Mouse (Mus musculus): Measurements from ENCODE around the gene Arhgef25.
"Not testable (repeated sequence)": the region's sequence is repeated elsewhere in the genome, so short reads cannot be mapped to it uniquely, and the experiment has no call there.

Arhgef25 gene

DNA sequence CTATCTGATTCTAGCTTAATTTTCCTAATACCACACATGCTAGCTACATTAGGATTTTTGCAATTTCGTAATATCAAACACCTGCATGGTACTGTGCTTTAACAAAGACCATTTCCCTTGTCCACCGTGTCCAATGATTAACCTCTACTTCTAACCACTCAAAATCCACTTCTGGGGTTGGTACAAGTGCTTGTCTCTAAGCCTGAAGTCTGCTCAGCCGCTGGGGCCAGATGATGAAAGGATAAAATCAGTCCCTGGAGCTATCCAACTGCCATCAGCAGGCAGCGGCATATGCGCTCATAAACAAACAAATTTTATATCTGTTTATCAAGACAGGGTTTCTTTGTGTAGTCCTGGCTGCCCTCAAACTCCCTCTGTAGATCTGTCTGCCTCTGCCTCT lies 14.7 kb upstream of the Arhgef25 start:
- in situ Hi-C loops (cut with MboI, MseI), result no loop called here

DNA sequence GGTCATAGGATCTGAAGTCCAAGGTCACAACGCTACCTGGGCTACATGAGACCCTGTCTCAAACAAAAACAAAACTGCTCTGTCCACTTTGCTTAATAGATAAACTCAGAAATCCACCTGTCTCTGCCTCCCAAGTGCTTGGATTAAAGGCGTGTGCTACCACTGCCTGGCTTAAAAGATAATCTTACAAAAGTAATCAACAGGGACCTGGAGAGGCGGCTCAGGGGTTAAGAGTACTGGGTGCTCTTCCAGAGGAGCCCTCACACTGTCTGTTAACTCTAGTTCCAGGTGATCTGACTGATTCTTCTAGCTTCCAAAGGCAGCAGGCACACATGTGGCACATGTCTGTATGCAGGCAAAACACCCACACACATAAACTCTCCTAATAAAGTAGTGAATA lies 13.2 kb upstream of the Arhgef25 start:
- in situ Hi-C loops (cut with MboI, MseI), result no loop called here

DNA sequence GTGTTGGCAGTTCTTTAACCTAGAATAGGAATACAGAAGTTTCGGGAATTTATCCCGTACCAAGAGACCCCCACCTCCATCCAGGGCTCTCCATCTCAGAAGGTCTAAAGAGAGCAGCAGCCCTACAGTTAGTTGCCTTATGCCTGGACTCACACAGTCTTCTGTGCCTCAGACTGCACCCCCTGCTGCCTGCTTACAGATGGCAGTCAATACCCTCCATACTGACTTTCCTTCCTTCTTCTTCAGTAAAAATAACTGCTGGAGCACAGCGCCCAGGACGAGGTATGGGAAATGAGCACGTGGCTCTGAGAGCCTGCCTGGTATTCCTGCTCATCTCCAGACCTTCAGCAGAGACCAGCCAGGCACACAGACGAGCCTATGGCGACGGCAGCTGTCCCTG lies 10.4 kb upstream of the Arhgef25 start:
- in situ Hi-C loops (cut with MboI, MseI), result no loop called here

DNA sequence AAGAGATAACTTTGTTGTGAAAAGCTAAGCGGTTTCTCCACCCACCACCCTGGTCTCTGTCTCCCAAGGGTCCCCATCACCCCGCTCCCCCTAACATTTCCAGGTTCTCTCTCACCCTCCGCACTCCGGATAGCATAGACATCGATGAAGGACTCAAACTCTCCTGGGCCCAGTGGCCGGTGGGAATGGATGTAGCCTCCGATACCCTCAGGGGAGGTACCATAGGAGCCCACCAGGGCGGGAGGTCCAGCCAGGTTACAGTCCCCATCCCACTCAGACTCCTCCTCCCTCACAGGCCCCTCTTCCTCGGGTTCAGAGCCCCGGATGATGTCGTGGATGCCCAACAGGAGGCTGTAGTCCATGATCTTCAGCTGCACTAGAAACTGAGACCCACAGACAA lies 9.6 kb upstream of the Arhgef25 start:
- in situ Hi-C loops (cut with MboI, MseI), result no loop called here

DNA sequence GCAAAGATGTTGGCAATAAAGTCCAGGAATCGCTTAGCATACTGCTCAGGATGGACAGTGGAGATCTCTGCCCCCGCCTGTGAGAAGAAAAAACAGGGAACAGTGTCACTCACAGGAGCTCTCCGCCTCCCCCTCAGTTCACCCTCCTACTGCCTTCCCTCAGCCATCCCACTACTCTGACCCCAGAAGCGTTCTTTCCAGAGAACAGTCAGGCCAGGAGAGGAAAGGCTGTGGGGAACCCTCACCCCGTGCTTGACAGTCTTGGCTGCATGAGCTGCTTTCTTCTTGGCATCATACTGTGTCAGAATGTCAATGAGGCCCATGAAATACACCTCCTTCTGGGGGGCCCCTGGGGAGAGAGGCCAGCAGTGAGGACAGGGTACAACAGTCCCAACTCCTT lies 9.2 kb upstream of the Arhgef25 start:
- in situ Hi-C loops (cut with MboI, MseI), result no loop called here

DNA sequence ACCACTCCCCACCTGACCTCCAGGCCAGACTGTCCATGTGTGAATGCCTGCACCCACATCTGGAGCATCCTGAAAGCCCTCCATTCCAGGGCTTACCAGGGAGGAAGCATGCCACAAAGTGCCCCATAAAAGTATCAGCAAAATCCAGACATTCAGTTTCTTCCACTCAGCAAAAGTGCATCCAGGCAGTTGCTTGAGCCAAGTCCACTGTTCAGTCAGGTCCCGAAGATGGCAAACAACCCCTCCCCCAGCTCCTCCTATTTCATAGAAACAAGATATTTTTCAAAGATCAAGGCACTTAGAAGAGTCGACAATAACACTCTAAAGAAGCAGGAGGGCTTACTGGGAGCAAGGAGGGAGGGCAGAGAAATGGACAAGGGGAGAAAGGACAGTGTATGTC lies 8.6 kb upstream of the Arhgef25 start:
- in situ Hi-C loops (cut with MboI, MseI), result no loop called here

DNA sequence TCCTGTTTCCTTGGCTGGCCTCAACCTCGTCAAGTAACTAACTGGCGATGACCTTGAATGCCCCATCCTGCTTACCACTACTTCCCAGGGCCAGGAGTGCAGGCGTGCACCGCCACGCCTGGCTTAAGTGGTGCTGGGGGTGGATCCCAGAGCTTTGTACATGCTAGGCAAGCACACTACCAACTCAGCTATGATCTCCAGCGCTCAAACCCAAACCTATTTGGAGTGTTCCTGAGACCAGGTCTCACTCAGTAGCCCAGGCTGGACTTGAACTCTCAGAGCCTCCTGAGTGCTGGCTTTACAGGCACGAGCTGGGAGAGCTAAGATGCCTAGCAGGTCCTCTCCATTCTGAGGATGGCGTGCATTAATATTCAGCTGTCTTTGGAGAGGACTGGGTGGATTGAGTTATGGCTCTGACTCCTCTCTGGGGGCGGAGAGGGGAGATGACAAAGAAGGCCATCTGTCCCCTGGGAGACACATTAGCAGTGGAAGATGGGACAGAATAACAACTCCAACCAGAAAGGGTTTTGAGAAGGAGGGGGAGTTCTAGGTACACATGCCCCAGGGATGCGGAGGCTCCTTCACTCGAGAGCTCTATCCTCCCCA lies 7.7 kb upstream of the Arhgef25 start:
- in situ Hi-C loops (cut with MboI, MseI), result no loop called here

DNA sequence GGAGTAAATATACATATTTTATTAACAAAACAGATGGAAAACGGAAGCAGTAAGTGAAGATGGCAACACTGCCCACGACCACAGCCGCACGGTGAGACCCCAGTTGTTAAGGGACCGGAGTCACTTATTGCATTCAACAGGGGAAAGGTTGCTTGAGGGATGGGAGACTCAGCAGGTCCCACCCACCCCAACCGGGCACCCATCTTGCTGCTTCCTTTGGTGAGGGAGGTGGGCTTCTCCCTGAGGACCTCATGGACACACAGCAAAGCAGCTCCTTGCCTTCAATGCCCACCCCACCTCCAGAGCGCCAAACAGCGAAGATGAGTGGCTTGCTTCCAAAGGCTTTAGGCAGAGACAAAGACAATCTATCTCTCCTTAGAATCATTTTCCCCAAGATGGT lies 7.2 kb upstream of the Arhgef25 start:
- in situ Hi-C loops (cut with MboI, MseI), result no loop called here

DNA sequence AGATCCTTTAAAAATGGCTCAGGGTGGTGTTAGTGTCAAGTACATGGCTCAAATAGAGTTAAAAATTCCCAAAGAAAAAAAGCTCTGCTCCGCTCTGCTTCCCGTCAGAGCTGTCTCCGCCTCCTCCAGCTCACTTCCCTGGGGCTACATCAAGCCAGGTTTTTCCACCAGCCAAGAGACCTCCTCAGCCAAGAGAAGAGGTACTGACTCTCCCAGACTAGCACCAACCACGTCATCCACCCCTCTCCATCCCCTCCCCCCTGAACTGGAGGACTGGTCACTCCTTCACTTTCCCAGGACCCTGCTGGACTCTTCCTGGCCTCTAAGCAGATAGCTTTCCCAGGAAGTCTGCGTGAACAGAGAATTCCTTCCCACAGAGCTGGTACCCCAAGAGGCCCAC lies 6.5 kb upstream of the Arhgef25 start:
- in situ Hi-C loops (cut with MboI, MseI), result no loop called here

DNA sequence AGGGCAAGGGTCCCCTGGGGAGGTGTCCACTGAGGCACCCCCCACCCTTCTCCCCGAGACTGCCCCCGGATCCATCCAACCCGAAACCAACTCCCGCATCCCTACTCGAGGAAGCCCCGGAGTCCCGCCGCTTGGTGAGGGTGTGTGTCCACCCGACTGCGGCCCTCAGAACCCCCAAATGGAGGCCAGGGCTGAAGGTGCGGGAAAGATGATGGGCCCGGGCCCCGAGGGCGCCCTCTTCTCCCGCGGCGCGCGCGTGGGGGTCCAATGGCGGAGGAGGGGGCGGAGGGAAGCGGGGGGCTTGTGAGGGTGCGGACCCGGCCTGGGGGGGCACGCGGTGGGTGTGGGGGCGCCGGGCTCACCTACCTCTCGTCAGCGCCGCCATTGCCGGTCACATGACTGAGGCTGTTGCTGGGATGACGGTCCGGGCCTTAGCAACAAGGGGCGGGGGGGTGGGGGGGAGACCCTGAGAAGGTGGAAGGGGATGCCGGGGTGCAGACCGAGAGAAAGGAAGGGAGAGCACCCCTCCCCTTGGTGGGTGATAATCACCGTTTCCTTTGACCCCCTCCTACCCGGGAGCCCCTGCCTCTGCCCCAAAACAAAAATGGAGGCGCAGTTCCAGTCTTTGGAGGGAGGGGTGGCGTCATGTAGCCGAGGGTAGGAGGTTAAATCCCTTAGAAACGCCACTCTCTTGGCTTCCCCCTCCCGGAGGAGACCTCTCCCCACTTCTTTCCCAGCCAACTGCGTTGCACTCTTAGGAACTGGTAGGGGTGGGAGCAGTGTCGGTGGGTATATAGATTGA lies 5.6 kb upstream of the Arhgef25 start, which contains the start of gene Dtx3:
TSS of gene Dtx3 (minus strand) at position 401 of the 802 bp plus-strand sequence.
- in situ Hi-C loops (cut with MboI, MseI), result no loop called here

DNA sequence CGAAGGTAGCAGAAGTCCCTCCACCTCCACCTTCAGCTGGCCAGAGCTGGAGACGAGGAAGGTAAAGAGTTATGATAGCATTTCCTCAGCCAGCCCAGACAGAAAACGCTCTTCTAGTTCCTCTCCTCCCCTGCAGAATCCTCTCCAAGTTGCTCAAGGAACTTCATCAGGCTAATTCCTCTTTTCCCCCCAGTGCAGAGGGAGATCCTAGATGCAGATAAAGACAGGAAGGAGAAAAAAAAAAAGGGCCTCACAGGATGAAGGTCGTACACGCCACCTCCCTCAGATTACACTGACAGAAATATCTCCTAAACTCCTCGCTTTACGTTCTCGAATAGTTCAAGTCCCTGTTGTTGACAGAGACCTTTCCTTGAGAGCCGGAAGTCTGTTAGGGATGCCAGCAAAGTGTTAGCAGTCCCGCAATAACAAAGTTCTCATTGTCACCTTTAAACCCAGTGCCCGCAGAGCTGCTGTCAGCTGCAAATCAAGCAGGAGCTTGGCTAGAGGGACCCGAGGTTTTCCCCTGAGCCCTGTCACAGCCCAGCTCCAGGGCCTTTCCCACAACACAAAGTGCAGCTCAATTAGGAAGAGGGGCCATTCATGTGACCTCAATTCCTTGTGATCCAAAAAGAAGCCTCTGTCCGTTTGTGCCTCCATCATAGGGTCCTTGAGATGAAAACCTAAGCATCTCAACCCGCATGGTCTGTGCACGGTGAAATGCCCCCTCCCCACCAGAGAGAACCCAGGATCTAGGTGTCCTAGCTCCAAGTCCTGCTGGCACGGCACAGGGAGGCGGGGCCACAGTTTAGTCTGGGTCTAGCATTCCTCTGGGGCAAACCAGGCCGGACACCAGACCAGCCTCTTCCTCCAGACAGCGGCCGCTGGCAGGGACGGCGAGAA lies 4.8 kb upstream of the Arhgef25 start:
- in situ Hi-C loops (cut with MboI, MseI), result no loop called here

DNA sequence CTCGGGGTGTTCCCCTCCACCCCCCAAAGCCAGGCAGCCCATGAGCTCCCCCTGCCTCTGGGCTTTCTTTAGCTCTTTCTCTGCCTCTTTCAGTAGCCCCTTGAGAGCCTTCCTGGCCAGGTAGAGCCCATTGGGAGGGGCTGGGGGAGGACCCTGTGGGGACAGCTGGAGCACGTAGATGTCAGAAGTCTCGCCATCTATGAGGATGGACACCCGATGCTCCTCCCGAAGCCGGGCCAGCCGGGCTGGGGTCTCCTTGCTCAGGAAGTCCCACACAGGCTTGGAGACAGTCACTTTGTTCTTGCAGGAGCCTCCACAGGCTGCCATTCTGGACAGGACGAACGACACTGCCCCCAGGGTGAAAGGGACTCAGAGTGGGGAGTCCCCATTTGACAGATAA lies 3.1 kb upstream of the Arhgef25 start:
- in situ Hi-C loops (cut with MboI, MseI), result no loop called here

DNA sequence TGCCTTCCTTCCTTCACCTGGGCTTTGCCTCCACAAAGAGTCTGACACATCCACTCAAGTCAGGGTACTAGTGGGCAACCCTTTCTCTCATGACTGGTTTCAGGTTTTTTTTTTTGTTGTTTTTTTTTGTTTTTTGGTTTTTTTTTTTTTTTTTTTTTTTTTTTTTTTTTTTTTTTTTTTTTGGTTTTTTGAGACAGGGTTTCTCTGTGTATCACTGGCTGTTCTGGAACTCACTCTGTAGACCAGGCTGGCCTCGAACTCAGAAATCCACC lies 2.1 kb upstream of the Arhgef25 start:
- in situ Hi-C loops (cut with MboI, MseI), result not testable (repeated sequence)

DNA sequence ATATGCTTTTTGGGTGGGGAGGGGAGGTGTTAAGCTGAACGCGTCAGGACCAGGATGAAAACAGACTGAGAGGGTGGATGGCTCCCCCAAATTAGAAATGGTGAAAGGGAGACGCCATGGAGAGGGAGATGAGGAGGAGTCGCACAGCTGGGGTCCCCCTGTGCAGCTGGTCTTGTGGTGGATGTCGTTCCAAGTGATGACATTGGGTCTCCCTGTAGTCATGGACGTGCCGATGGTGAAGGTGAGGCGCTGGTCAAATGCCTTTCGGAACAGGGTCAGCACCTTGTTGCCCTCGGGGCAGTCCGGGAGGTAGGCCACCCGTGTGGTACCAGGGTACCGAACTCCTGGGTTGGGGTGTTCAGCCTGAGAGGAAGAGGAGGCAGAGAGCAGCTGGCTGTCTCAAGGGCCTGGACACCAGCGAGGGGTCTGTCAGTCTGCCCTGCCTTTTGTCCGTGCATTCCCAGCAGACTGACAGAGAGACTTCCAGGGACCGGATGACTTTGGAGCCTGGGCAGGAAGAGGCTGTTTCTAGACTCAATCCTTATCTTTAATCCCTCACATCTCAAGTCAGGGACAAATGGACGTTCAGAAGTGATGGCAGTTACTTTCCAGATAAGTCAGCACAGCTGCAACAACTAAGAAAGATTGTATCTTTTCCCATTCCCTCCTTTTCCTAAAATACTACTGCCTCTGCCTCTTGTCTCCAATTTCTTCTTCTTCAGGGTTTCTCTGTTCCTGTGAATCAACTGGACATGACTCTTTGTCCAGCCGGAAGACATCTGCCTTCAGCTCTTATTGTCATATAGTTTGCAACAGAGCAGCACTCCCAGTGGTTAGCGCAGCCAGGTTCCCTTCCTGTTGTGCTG lies 1.5 kb upstream of the Arhgef25 start:
- in situ Hi-C loops (cut with MboI, MseI), result no loop called here

DNA sequence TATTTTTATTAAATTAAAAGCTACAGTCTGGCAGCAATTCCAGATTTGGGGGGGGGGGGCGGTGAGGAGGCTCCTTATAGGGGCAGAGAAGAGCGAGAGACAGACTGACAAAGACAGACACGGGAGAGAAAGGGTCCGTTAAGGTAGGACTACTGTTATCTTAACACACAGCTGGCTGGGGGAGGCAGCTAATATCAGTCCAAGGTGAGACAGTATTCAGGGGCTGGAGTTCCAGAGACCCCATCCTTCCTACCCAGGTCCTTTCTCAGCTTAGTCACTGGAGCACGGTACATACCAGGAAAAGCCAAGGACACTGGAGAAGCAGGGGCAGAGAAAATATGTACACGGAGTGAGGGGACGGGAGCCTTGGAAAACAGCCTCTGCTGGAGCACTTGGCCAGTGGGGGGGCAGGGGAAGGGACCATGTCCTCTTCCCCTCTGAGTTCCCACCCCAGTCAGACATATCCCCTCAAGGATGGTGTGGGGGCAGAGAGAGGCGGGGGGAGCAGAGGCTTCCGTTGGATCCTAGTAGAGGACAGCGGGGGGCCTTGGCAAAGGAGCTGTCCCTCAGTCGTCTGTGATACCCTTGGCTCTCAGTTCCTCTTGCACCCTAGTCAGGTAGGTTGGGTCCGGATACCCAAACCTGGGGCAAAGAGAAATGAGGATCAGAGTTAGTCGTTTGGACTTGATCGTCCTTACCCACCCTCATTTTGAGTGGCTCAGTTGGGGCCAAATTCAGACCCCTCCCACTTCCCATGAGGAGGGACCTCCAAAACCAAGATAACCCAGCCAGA lies 711 bp upstream of the Arhgef25 start:
- in situ Hi-C loops (cut with MboI, MseI), result no loop called here

DNA sequence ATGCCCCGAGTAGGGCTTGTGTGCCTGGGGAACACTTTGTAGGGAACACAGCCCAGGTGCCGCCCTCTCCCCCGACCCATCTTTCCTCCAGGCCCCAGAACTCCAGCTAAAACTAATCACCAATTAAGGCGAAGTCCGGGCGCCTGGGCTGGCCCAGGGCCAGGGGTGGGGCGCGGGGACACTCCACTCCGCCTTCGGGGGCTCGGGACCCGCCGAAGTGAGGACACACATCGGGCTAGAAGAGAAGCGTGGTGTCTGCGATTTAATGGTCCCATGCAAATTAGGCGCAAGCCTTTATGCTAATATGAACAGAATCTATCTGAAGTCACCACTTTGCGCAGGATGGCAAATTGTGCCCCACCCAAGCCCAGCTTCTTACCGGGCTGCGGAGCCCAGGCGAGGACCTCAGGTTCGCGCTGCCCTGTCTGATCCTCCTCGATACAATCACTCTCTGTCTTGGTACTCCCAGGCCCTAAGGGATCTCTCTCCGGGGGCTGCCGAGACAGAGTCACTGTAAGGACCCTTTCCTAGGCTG lies 700 bp downstream of the Arhgef25 start:
- in situ Hi-C loops (cut with MboI, MseI), result no loop called here

DNA sequence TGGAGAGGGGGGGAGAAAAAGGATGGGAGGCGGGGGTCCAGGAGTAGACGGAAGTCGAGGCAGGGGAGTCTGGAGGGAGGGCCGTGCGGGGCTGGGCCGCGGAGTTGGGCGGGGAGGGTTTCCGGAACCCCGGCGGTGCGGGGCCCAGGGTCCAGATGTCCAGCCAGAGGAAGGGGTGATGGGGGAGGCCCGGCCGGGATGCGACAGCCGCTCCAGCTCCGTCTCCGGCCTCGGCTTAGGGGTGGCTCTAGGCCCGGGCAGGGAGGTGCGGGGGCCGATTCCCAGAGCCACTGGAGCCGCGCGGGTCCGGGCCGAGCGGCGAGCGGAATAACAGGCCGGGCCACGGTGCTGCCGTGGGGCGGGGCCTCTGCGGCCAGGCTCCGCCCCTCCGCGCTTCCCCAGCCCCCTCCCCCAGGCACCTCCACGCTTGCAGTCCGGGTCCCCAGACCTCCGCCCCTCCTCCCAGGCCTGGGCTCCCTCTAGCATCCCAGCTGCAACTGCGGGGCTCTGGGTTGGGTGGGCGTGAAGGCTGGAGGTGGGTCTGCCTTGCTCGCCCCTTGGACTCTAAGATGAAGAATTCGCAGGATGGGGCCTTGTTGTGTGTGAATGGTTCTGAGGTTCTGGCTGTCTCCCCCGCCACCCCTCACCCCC lies 1.3 kb downstream of the Arhgef25 start:
- in situ Hi-C loops (cut with MboI, MseI), result no loop called here

DNA sequence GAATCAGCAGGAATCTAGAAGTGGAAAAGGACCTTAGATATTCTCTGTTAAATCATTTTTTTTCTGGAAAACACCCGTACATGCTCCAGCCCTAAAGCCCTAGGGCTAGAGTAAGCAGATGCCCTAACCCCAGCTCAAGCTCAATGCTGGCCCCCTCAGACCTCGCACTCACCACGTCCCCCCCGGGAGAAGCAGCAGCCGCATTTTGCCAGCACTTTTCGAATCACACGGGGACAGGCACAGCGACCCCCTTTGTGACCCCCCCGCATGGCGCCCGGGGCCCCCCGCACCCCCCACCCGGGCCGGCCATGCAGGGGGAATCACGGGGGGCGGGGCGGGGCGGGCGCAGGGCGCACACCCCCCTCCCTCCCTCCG lies 1.8 kb downstream of the Arhgef25 start:
- in situ Hi-C loops (cut with MboI, MseI), result no loop called here

DNA sequence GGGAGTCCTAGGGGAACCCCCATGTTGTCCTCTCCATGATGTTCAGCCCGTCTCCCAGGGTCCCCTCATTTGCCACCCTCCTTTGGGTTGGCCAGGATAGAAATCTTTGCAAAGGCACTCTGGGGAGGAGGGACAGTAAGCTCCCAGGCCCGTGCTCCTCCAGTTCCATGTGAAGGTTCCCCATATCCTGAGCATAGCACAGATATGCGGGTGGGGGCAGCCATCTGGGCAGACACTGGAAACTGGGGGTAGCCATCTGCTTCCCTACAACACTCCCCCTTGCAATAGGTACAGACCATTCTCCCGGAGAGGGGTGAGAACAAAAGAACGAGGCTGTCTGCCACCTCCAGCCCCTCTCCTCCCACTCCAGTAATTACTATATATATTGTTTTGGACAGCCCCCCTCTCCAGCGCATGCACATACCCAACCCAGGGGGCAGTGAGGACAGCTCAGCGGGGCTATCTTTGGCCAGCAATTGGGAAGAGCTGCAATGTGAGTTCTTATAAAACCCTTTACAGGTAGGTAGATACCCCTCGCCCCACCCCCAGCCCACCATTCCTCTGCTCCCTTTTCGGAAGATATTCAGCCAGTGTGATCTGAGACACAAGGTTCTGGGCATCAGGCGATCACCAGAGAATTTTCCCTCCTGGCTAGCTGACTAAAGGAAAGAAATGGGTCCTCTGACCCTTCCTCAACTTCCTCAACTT lies 2.4 kb downstream of the Arhgef25 start:
- in situ Hi-C loops (cut with MboI, MseI), result no loop called here

DNA sequence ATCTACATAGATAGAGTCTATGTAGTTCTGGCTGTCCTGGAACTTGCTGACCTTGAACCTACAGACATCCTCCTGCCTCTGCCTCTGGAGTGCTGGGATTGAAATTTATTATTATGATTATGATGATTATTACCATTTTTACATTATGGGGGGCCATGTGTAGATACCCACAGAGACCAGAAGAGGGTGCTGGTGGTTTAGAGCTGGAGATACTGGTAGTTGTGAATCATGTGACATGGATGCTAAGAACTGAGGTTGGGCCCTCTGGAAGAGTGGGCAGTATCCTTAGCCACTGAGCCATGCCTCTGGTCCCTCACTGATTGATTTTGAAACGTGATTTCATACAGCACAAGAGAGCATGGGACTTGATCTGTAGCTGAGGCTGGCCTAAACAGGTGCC lies 3.4 kb downstream of the Arhgef25 start:
- in situ Hi-C loops (cut with MboI, MseI), result no loop called here
